Mouse (Mus musculus) CH12F3 (cell line): Measurements from ENCODE around the gene Cpne9.

Source experiments
- in situ Hi-C: fragments of 300-500 bp; cut with MboI; formaldehyde crosslinking; loops from 2 replicates; pipeline ENCODE4 v1.14.3; 2020; ENCODE audit warnings: low sequenced_read_pairs

Cpne9 gene

DNA sequence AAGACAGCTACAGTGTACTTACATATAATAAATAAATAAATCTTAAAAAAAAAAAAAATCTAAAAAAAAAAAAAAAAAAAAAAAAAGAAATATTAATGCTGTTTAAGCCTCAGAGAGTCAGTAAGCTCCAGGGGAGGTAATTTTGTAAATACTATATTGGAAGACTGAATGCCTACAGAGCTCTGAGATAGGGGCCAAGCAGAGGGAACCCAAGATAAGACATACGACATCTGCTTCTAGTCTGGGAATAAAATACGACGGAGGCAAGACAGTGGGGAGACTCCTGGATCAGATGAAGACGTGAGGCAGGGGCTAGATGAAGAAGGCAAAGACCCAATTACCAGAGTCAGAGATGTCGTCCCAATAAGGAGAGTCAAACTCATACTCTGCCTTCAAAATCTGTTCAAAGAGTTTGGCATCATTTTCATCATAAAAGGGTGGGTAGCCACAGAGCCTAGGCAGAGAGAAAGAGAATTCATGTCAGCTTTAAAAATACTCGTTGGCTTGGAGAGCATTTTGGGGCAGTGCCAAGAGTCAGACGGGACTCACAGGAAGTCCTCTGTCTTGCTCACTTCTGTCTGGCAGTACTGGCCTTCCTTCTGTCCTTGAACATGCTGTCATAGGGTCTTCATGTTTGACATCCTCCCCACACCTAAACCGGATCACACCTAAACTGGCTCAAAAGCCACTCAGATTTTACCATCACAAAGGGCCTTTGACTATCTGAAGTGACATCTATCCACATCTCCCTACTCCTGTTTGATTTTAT lies 54.9 kb downstream of the Cpne9 start:
- in situ Hi-C loops, result no loop called here

DNA sequence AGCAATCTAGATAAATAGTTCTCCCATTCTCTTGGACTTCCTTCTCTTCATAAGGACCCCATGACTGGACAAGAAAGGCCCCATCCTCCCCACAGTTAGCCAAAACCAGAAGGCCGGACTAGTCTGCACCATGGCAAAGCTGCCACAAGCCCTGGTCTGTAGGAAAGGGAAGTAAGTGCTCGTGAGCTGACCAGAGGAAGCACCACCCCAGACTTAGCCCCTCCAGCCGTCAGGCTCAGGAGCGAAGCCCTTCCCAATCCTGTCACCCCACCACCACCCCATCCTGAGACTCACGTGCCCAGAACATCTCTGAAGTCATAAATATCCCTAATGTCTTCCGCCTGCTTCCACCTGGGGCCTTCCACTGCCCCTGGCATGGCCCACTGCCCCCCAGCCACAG lies 59.5 kb downstream of the Cpne9 start:
- in situ Hi-C loops, result no loop called here

DNA sequence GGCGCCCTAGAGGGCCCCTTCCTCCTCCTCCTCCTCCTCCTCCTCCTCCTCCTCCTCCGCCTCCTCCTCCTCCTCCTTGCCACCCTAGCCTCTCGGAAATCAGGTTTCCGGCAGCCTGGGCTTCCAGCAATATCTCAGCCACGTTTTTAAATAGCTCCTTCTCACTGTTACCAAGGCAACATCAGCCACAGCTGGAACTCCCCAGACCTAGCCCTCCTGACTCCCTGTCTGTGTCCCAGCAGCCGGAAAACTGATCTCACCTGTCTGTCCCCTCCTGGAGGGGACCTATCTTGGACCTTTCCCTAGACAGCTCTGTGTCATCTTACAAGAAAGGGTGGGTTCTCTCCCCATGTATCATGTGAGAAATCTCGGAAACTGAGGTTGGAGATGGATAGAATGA lies 60.2 kb downstream of the Cpne9 start:
- in situ Hi-C loops, result no loop called here

DNA sequence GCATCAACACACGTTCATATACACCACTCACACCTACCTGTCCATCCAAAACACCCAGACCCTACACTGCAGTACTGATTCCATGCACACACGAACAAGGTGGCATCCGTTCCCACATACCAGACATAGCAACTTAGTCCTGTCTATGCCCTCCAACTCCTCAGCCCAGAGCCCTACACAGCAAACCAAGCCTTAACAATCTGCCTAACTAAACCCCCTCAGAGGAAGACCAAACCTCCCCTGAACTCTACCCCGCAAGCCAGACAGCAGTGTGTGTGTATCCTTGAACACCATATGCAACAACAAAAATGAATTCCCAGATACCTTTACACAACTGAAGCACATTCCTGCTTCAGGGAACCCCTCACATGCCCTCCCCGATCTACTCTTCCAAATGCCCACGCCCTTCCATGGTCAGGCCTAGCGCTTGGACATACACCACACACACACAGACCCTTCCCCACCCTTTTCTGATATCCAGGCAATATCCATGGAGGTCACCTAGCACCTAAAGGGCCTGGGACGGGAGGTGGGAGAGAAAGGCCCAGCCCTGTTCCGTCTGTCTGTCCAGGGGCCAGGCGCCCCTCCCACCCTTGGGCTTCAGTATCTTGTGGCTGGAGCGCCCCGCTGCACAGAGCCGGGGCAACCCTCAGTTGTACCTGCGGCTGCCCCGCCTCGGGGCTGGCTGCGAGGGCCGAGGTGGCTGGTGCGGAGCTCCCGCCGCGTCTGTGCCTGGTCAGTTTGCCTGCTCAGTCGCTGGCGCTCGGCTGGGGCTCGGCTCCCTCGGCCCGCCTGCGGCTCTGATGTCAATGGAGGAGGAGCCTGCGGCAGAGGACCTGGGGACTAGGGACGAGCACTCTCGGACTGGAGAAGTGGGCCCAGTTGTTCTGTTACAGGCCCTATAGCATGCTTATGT lies 61.3 kb downstream of the Cpne9 start, which contains the start of gene Camk1:
Gene Camk1 (minus strand): TSS at position 808 of the 916 bp plus-strand sequence.
- in situ Hi-C loops, result no loop called here

DNA sequence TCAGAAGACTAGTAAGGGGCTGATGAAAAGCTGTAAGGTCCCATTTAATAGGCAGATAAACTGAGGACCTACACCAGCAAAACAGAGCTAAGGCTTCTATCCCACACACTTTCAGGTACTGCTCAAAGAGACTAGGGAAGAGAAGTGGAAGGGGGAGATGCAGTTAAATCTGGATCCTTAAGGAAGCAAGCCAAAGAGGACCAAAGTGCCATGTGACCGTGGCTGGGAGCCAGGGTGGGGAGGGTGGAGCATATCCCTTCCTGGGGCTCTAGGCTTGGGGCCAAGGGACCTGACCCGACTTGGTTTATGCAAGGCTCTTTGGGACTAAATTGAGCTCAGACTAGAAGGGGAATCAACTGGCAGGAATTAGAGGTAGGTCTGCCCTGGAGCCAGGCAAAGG lies 62.2 kb downstream of the Cpne9 start:
- in situ Hi-C loops, result no loop called here

DNA sequence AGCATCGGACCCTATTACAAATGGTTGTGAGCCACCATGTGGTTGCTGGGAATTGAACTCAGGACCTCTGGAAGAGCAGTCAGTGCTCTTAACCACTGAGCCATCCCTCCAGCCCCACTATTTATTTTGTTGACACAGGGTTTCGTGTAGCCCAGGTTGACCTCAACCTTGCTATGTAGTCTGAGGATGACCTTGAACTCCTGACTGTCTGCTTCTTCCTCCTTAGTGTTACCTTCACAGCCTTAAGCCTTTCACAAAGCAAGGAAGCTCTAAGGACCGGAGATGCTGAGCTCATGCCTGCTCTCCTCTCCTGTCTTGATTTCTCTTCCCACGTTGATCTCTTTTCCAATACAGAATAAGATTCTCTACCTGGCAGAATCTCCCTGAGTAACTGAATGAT lies 64.8 kb downstream of the Cpne9 start:
- in situ Hi-C loops, result no loop called here

DNA sequence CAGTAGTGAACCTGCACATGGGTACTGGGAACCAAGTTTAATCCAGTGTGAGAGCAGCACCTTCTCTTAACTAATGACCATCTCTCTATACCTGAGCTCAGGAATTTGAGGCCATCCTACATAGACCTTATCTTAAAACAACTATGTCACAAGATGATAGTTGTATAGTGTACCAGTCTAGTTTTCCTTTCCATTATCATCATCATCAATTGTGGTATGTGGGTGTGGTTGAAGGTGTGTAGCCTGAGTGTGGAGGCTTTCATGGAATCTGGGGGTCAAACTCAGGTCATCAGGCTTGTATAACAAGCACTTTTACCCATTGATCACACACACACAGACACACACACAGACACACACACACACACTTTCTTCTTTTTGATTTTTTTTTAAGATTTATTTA lies 68.4 kb downstream of the Cpne9 start:
- in situ Hi-C loops, result no loop called here

DNA sequence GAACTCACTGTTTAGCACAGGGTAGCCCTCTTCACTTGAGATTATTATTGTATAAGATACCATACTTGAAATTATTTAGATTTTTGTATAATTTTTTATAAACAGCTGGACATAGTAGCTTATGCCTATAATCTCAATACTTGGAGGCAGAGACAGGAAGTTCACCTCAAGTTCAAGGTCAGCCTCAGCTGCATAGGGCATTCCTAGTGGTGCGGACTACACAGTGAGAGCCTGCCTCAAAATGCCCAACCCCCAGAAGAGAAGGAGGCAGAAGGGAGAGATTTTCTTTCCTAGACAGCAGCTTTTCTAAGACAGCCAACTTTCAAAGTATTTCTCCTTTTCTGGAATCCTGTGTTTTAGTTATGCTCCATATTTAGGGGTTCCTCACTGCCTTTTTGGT lies 69.1 kb downstream of the Cpne9 start:
- in situ Hi-C loops, result no loop called here

DNA sequence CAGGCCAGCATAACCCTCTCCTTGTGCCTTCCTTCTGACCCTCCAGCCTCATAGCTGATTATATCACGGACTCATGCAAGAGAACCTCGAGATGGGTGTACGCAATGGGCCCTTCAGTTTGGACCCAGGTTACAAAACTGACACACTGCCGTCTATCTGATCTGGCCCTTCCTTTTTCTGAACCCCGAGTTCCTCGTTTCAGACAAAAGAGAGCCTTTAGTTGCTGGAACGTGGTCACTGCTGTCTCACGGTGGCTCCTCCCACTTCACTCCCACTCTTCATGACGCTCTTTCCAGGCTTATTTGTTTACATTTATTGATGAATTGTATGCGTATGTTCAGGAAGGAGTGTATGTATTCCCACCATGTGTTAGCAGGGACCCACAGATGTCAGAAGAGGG lies 69.5 kb downstream of the Cpne9 start:
- in situ Hi-C loops, result no loop called here

DNA sequence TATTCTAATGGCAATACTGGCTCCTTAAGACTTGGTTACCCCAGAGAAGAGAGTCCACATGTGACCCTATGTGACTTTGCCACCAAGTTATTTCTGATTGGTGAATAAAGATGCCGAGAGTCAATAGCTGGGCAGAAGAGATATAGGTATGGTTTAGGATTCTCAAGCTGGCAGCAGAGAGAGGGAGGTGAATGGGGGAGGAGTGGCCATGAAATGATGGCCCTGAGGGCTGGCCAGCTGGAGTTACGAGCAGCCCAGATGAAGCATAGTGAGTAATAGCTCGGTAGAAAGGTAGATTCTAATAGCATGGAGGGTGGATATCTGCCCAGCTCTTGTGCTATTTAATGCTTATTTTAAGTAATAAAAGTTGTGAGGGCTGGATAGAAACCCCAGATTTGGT lies 70.7 kb downstream of the Cpne9 start:
- in situ Hi-C loops, result no loop called here

DNA sequence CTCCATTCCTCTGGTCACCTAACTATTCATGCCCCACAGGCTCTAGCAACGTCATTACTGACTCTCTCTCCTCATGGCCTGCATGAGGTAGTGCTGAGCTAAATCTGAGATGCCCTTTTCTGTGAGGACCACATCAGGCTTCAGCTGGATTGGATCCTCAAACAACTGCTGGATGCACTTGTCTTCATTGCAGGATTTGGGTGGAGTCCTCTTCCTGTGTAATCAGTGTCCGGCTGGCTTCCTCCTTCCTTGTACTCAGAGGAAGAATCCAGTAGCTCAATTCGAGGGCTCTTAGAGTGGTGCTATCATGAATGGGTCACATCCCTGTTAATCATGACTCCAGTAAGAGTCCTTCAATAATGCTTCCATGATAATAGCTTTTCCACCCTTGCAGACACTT lies 71.6 kb downstream of the Cpne9 start:
- in situ Hi-C loops, result no loop called here
